Mouse (Mus musculus) testis, adult 2 months (tissue): ENCODE data around the gene Serpina11.

ENCODE experiments used
- CTCF ChIP-seq: fragments of 200-500 bp; IDR thresholded peaks from 2 replicates; pipeline ENCODE4 v1.5.1; 2012; ENCODE audit warnings: low read depth, mild to moderate bottlenecking, inconsistent platforms, low read length, moderate library complexity; ENCODE audit not compliant: control insufficient read depth, insufficient read depth, insufficient replicate concordance
- POLR2A ChIP-seq: fragments of 200-500 bp; IDR thresholded peaks from 2 replicates; pipeline ENCODE4 v1.6.1; 2012; ENCODE audit warnings: low read depth, mild to moderate bottlenecking, inconsistent platforms, low read length, moderate library complexity; ENCODE audit not compliant: control insufficient read depth

- TF ChIP-seq CTCF (no peak), POLR2A (no peak)
Observed at GRCm38 (mm10) chr12:103985868-103986267, 3.9 kb downstream of the Serpina11 start.
